Mouse (Mus musculus) heart, postnatal 25 days (tissue): ENCODE results near the gene Prkx. TPM values are rescaled to one million over a fixed set of nuclear protein-coding genes. Genes with fewer than 3 reads are reported as not detected.

Source experiments
- DNase-seq: peaks from one replicate; pipeline ENCODE4 v3.0.0; 2022; ENCODE audit warnings: low spot score
- intact Hi-C: fragments of 180-260 bp; cut with DNase I; formaldehyde crosslinking; loops from one replicate; pipeline ENCODE4 v1.15.1; 2025
- total RNA-seq, 2 experiments: library from RNA; stranded (reverse); gene quantifications; 2 replicates each; pipeline ENCODE4 v1.2.3; 2021

Prkx gene
- 10 to 100 TPM; 14.9 to 15.4 TPM for total RNA-seq

DNA sequence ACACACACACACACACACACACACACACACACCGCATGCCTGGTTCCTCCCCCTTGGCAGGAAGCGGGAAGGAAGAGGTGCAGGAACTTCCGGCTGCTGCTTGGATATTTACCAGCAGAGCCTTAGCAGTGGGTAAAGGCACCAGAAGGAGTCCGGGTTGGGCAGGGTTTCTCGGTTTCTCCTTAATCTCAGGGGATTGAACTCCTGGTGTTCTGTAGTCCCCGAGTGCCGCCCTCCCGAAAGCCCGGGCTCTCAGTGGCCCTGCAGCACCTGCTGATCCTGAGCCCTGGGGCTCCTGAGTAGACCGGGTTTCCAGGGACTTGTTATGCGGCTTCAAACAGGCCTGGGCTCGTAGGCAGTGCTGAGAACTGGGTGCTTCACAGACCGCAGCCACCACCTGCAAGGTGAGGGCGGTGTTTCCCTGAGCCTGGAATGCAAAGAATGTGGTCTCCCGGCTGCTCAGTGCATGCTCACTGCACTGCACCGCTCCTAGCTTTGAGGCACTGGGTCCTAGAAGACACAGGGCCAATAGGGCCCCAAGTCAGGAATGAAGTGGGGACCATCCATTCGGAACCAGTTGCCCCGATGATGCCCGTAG lies at the start of gene Prkx:
TSS of gene Prkx (minus strand) at position 41 of the 598 bp plus-strand sequence.
- DNase-seq = no peak
- intact Hi-C loops = loop anchor here (10.0 kb wide), 1 partner anchor 362 kb away; no protein-coding TSS in a partner anchor

DNA sequence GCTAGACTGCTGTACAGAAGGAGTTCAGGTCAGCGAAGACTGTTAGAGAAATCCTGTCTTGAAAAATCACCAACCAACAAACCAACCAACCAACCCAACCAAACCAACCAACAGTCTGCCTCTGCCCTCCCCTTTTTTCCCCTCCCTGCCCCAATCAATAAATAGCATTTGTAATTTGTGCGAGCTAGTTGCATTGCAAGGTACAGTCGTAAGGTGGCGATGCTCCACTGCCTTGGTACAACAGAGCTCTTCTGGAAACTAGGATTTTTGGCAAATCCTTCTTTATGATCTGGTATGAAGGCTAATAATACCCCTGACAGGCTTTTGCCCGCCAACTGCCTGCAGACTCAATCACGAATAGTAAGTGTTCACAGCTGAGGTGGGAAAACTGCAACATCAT lies 16.0 kb upstream of the Prkx start:
- DNase-seq = no peak
- intact Hi-C loops = no loop called here

DNA sequence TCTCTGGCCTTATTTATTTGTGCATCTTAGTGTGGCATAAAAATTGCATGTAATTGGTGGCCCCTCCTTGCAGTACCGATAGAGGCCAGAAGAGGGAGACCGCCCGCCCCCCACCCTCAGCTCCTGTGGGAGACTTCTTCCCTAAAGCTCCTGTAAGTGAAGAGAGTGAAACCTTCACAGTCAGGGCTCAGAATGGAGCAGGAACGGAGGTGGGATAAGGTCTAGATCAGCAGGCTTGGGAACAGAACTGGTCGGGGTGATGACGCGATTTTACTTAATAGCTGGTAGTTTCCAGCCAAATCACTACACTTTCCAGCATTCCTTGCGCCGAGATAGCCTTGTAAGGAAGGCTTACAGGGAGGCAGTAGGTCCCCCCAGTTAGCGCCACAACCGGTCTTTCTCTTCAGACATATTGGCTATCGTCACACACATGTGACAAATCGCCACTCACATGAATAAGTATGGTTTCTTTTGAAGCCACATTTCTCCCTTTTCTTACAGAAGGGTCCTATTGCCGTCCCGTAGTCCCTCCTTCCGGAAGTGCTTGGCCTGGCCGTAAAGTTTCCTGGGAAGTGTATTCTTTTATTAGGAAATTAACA lies 14.6 kb upstream of the Prkx start:
- DNase-seq = peak; percentile 31
- intact Hi-C loops = no loop called here

DNA sequence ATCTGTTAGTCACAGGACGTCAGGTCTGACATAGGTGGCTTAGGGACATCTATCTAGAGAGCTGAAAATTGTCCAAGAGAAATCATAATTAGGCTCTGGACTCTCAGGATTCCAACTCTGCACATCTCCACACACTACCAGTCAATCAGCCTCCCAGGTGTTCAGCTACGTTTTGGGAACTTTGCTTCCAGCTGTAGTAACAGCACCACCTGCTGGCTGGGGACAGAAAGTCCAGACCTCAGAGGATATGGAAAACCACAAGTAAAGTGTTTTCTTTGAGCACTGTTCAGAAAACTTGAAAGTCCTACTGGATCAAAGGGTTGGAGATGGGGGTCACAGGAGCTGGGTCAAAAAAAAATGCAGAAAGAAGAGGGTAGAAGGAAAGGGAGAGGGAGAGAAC lies 12.5 kb upstream of the Prkx start:
- intact Hi-C loops = loop anchor here (2.0 kb wide), 1 partner anchor 68 kb away; no protein-coding TSS in a partner anchor
- DNase-seq = no peak

DNA sequence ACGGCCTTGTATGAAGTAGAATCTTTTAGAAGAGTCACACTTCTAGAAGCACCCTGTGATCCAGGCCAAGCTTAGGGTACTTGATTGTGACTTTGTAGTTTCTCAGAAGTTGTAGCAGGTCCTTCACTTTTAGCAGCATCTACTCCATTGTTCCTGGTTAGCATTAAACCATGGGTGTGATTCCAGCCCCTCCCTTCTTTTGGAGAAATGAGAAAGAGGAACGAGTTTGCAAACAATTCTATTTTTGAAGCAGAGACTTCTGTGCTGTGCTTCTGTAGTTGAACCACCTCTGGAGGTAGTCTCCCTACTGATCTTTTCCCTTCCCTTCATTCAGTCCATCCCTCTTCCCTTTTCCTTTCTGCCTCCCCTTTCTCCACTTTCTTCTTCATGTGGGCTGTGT lies 6.2 kb upstream of the Prkx start:
- DNase-seq = no peak
- intact Hi-C loops = no loop called here

DNA sequence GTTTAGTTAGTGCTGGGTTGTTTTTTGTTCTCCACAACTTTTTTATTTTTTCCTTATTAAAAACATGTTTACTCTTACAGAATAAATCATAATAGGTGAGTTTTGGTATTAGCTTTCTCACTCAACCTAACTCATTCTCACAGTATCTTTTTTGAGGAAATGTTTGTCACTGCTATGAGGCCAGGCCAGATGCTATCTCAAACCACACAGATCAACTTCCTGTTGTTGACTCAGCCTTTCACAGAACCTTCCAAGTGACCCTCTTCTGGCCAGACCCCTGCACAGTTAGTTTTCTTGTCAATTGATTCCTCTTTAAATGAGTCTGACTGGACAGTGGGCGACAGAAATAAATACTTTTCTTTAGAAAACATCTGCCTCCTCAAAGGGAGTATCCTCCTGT lies 5.5 kb upstream of the Prkx start:
- no peak for DNase-seq
- intact Hi-C loops = no loop called here

DNA sequence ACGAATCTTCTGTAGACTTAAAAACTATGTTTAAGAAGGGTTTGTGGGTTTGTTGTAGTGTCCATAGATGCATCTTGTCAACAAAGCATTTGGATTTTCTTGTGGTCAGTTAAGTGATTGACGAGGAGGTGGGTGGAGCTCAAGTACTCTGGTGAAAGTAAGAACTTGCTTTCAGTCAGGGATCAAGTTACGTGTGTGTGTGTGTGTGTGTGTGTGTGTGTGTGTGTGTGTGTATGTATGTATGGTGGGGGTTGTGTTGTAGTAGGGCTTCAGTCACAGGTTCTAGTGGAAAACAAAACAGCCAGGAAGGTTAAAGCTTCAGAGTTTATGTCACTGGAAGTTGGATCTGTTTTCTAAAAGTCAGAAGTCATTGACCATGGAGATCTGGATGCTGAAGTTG lies 3.5 kb upstream of the Prkx start:
- DNase-seq = no peak
- intact Hi-C loops = loop anchor here (10.0 kb wide), 1 partner anchor 365 kb away; no protein-coding TSS in a partner anchor

DNA sequence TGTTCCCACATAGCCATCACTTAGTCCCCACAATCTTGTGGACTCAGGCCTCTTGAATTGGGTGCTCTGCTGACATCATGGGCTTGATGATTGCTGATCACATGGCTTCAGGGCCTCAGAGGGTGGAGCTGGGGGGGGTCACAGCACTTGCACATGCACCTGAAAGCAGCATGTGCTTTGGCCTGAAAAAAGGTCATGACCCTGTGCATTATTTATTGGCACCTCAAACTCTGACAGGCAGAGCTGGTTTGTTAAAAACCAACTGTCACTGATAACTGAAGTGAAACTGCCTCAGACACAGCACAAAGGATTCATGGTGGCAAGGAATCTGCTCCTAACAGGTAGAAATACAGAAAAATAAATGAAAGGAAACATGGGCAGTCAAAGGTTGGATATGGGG lies 1.7 kb upstream of the Prkx start:
- intact Hi-C loops = loop anchor here (10.0 kb wide), 1 partner anchor 363 kb away; no protein-coding TSS in a partner anchor
- no peak for DNase-seq

DNA sequence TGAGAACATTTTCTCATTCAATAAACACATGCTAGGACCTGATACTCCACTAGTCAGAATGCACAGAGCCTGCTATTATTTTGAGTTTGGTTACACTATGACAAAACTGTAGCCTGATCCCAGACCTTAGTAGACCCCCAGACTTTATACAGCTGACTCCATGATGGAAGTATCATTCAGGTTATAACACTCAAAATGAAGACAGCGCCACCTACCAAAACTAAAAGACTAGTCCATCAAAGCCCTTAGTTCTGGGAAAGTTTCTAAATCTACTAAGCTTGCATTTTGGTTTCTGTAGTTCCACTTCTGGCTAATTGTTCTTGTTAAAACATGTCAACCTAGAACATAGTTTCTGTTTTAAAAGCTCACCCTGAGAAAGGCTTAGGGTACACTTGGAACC lies 838 bp upstream of the Prkx start:
- no peak for DNase-seq
- intact Hi-C loops = loop anchor here (10.0 kb wide), 1 partner anchor 362 kb away; no protein-coding TSS in a partner anchor

DNA sequence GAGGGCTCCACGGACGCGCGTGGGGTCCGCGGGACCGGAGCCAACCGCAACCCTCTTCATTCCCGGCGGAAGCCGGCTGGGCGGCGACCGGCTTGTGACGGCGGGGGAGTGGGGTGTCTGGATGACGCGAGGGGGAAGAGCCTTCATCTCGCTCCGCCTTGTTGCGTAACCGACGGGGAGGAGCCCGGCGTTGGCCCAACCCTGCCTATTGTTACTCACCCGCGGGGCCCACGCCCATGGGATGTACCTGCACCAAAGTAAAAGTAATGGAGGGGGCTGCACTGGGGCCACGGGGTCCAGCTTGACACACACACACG lies 262 bp downstream of the Prkx start:
- peak; percentile 85 for DNase-seq
- intact Hi-C loops = loop anchor here (10.0 kb wide), 1 partner anchor 361 kb away; no protein-coding TSS in a partner anchor

DNA sequence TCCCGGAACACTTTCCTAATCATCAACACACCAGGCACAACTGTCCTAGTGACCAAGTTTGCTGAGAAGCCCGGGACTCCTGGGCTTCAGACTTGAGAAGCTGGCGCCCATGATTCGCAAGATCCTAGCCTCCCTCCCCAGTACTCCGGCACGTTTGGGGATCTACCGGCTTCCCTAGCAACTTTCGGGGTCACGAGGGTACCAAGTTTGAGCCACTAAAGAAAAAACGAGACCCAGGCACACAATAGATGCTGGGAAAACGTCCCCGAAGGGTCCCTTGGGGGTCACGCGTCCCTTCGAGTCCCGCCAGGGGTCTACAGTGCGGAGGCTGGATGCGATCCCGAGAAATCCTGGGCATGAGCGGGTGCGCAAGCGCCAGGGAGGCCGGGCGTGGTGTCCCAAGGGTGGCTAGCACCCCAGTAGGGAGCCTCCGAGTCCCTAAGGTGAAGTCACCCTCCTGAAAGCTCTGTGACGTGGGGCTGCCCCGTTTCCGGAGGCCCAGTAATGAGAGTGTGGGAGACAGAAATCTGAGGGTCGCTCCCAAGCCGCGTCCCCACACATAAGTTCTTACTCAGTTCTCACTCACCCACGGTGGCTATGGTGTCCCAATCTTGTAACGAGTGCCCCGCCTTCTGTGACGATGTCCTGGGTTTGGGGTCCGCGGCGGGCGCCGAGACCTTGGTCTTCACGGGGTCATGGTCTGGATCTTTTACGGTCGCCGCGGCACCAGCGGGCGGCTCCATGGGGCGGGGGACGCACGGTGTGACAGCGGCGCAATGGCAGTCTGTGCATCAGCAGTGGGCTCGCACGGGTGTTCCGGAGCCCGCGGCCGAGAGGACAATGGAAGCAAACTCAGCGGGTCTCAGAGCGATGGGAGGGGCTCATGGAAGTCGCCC lies 868 bp downstream of the Prkx start:
- intact Hi-C loops = loop anchor here (10.0 kb wide), 1 partner anchor 360 kb away; no protein-coding TSS in a partner anchor
- DNase-seq = no peak

DNA sequence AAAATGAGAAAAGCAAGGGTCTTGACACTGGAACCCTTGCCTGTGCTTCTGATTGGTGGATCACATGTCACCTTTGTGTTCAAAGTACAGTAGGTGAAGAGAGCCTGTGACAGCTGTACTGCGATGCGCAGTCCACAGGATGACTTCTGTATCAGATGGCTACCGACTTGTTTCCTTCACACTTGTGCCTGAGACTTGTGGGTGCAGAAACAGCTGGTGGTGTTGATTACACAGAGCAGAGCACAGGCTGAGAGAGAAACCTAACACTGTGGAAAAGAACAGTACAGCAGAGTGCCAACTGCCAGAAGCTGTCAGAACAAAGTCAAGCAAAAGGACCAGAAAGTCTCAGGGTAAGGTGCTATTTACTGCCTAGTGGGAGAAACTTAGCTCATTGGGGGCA lies 7.4 kb downstream of the Prkx start:
- intact Hi-C loops = no loop called here
- no peak for DNase-seq

DNA sequence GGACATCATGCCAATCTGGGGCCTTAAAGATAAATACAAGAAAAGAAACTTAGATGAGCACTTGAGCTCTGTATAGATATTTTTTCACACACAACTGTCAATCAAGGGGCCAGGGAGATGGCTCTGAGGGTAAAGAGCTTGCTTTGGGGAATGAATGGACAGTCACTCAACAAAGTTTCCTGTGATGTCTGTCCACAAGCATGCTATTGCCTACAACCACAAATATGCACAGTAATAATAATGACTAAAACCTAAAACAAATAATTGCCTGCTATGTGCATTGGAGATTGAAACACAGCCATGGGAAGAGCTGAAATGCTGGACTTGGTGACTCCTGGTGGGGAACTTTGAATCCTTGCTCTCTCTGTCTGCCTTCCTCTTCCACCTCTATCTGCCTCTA lies 9.7 kb downstream of the Prkx start:
- no peak for DNase-seq
- intact Hi-C loops = no loop called here

DNA sequence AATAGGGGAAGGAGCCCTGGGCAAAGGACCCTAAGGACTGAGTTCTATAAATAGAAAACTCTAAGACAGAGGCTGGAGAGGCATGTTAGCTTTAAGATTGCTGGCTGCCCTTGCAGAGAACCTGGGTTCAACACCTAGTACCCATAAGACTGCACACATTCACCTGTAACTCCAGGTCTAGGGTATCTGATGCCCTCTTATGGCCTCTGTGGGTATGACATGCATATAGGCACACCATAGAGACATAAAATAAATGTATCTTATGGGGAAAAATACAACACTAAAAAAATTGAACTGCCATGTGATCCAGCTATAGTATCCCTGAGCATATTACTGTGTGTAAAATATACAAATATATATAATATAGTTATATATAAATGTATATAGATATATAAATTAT lies 18.3 kb downstream of the Prkx start:
- intact Hi-C loops = no loop called here

DNA sequence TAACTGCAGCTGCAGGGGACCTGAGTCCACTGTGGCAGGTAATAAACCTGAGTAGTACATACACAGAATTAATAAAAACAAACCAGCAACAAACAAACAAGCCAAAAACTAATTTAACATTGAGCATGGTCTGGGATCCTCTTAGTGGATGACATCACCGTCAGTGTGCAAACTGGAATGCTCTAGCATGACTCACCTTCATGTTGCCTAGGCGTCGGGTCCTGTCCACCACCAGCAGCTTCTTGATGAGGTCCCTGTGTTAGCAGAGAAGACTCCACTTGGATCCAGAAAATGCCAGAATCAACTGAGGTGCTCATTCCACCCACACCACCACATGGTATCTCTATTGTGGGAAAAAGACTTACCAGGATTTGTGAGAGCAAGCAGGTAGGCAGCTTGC lies 30.9 kb downstream of the Prkx start:
- no peak for DNase-seq
- intact Hi-C loops = no loop called here

More for the DNA sequence above, 18.3 kb downstream of the Prkx start:
- no peak for DNase-seq

DNA sequence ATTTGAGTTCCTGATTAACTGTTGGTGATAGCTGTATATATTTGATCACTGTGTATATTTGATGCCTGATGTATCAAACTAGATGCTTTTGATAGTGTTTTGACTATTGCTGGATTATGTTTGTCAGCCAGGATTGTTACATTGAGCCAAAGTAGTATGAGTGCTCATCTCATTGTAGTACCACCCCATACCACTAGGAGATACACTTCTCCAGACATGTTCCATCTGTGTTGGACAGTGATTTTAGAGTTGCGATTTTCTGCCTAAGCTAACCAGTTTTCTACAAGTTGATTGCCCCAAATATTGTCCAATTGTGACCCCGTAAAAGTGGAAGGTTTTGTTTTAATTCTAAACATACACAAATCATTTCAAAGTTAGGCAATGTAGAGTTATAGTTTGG lies 51.8 kb downstream of the Prkx start:
- no peak for DNase-seq
- intact Hi-C loops = loop anchor here (1.0 kb wide), 1 partner anchor 63 kb away; no protein-coding TSS in a partner anchor

DNA sequence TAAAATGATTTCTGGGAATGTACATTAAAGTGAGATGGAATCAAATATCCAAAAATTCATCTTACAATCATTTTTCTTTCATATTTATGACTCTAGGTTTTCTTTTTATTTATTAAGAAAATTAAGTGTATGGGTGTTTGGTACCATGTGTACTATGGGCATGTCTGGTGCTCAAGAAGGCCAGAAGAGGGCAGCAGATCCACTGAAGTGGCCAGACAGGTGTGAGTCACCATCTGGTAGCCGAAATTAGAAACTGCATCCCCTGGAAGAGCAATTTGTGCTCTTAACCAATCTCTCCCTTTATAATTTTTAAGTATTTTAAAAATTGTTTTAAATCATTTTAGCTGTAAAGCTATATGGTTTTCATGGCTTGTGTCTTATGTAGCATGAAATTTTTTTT lies 54.7 kb downstream of the Prkx start:
- intact Hi-C loops = loop anchor here (2.0 kb wide), 1 partner anchor 67 kb away; no protein-coding TSS in a partner anchor
- no peak for DNase-seq

DNA sequence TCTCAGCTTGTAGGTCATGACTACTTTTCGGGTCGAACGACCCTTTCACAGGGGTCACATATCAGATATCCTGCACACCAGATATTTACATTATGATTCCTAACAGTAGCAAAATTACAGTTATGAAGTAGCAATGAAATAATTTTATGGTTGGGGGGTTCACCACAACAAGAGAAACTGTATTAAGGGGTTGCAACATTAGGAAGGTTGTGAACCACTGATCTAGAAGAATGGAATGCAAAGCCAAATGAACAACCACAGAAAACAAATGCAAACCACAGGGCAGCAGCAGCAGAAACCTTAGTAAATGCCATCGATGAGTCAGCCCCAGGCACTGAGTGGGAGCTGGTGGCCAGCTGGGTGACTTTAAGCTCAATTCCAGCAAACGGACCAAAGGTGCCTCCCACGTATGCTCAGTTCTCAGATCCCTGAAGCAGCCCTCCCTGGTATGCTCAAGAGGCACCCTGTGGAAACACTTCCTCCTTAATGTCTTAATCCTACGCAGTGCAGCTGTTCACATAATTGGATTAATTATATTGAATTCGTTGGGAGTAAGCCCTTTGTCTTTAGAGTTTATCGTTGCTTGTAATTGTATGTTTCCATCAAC lies 62.0 kb downstream of the Prkx start:
- no peak for DNase-seq
- intact Hi-C loops = no loop called here

DNA sequence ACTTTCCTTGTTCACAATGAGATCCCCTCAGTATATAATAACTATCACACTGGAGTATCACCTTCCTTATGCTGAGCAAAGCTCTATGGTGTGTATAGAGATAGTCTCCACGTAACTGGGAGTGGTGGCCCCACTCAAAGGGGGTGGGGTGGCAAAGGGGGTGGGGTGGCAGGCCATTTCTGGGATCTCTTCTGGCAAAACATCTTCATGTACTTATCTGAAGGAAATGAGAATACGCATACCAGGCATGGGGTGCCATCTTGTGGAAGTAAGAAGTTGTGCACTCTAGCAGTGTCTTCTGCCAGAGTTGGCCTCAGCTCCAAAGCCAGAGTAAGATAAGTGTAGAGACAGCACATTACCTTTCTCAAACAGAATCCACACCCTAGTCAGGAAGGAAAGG lies 75.8 kb downstream of the Prkx start:
- DNase-seq = no peak
- intact Hi-C loops = loop anchor here (5.0 kb wide), 3 partner anchors 218 to 928 kb away; no protein-coding TSS in a partner anchor
